Mouse (Mus musculus): ENCODE data around the gene Cul3. TPM values are rescaled to one million over a fixed set of nuclear protein-coding genes. Genes with fewer than 3 reads are reported as not detected.

Gene Cul3
- polyA plus RNA-seq, 1 experiment from 2014 or later, result 59.3 TPM

DNA sequence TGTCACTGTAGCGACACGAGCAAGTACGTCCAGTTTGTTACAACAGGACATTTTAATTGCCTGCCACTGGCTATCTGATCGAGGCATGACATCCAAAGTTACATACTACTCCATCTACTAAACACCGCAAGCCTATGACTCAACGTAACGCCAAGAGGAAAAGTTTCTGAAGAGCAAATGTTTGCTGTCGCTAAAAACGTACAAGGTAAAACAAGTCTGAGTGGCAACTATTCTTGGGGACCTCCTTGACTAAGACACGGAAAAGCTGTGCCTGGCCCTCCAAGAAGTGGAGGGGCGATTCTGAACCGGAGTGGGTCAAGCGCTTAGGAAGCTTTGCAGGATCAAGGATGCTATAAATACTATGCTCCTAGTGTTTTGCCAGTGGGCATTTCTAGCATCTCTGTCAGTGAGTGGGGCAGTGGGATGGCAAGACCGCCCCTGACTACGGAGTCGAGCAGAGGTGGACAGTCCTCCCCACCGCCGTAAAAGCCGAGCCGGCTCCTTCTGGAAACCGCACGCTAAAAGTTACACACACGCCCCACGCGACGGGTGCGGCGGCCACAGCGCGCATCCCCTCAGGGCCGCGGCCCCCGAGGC lies 757 bp downstream of the Cul3 start:
- WGBS, result under 1% methylated on average over 33 of the region's 33 CpGs
- Histone ChIP-seq H3K36me3 (ENCODE audit: insufficient read depth) (no peaks in the 10 kb centered on the region), H3K9ac (peak overlapping the region; percentile 98), H3K4me1 (ENCODE audit: insufficient read depth) (peaks cover 7% of the 10 kb centered on the region), H3K27ac (ENCODE audit: low read depth) (peak overlapping the region; percentile 98), H3K9me3 (ENCODE audit: low read depth, low read length) (no peaks in the 10 kb centered on the region), H3K4me2 (peak overlapping the region; percentile 70), H3K27me3 (ENCODE audit: insufficient read depth, low read length) (no peaks in the 10 kb centered on the region), H3K4me3 (ENCODE audit: low read depth, low read length) (peak overlapping the region; percentile 98)
- DNase-seq (peak; percentile 39), ATAC-seq (ENCODE audit: insufficient read depth) (peak; percentile 7; the same call in 1 of the 2 replicates)
- no peak for TF ChIP-seq CTCF (IDR thresholded peaks at IDR 0.05; ENCODE audit: low read depth)

DNA sequence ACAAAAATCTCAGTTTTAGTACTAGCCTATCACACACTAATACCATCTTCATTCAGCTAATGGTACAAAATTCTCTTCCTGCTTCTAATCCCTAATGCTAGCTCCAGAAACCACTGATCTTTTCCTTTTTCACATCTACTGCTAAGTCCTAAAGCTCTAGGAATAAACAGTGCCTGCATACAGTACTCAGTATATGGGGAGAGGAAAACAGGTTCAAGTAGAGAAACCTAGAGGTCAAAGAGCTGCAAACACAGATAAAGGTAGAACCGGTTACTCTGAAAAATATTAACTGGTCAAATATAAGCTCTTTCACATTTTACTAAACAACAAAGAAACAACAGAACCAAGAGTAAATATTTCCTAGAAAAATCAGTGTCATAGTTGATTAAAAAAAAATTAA lies 1.9 kb downstream of the Cul3 start:
- Histone ChIP-seq H3K4me1 (ENCODE audit: insufficient read depth) (peaks cover 7% of the 10 kb centered on the region), H3K36me3 (ENCODE audit: insufficient read depth) (no peaks in the 10 kb centered on the region), H3K9ac (peak overlapping the region; percentile 98; the same call in 1 of the 2 replicates), H3K27me3 (ENCODE audit: insufficient read depth, low read length) (no peaks in the 10 kb centered on the region), H3K9me3 (ENCODE audit: low read depth, low read length) (no peaks in the 10 kb centered on the region), H3K4me2 (peak overlapping the region; percentile 70), H3K4me3 (ENCODE audit: low read depth, low read length) (peak overlapping the region; percentile 98), H3K27ac (ENCODE audit: low read depth) (no peak overlapping the region)
- no peak for DNase-seq
- no peak for TF ChIP-seq CTCF (IDR thresholded peaks at IDR 0.05; ENCODE audit: low read depth)
- no peak for ATAC-seq (ENCODE audit: insufficient read depth)
- 5% methylated on average over 1 of the region's 1 CpGs for WGBS

DNA sequence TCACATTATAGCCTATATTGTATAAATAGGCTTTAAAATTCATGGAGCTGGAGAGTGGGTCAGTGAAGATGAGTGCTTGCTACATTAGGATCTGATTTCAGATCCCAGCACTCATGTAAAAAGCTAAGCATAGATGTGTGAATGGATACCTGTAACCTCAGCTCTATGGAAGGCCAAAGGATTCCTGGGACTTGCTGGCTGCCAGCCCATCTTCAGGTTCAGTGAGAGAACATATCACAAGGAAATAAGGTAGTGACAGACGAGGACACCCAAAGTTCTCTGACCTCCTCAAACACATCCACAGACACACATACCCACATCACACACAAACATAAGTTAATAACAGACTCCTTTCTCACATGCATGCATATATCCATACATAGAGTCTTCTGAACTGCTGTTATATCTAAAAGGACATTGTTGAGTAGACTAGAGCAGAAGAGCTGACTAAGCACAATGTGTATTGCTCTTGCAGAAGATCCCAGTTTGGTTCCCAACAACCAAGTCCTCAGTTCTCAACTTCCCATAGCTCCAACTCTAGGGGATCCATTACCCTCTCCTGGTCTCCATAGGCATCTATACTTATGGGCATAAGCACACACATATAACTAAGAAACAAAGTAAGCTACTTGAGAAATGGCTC lies 4.4 kb downstream of the Cul3 start:
- ATAC-seq (ENCODE audit: insufficient read depth) (no peak), DNase-seq (no peak)
- Histone ChIP-seq H3K9ac (no peak overlapping the region), H3K9me3 (ENCODE audit: low read depth, low read length) (no peaks in the 10 kb centered on the region), H3K4me1 (ENCODE audit: insufficient read depth) (peaks cover 11% of the 10 kb centered on the region), H3K27me3 (ENCODE audit: insufficient read depth, low read length) (no peaks in the 10 kb centered on the region), H3K4me3 (ENCODE audit: low read depth, low read length) (no peak overlapping the region), H3K4me2 (no peak overlapping the region), H3K36me3 (ENCODE audit: insufficient read depth) (no peaks in the 10 kb centered on the region), H3K27ac (ENCODE audit: low read depth) (no peak overlapping the region)
- no peak for TF ChIP-seq CTCF (IDR thresholded peaks at IDR 0.05; ENCODE audit: low read depth)
- 68% methylated on average over 1 of the region's 1 CpGs for WGBS

GRCm38 (mm10) chr1:80335118-80335517 lies 5.2 kb downstream of the Cul3 start:
- DNase-seq, result no peak
- Histone ChIP-seq H3K4me2 (no peak overlapping the region), H3K4me1 (ENCODE audit: insufficient read depth) (peaks cover 11% of the 10 kb centered on the region), H3K4me3 (ENCODE audit: low read depth, low read length) (no peak overlapping the region), H3K9me3 (ENCODE audit: low read depth, low read length) (no peaks in the 10 kb centered on the region), H3K9ac (no peak overlapping the region), H3K27ac (ENCODE audit: low read depth) (no peak overlapping the region), H3K27me3 (ENCODE audit: insufficient read depth, low read length) (no peaks in the 10 kb centered on the region), H3K36me3 (ENCODE audit: insufficient read depth) (no peaks in the 10 kb centered on the region)
- WGBS, result 95% methylated on average over 1 of the region's 1 CpGs
- no peak for TF ChIP-seq CTCF (IDR thresholded peaks at IDR 0.05; ENCODE audit: low read depth)
- ATAC-seq (ENCODE audit: insufficient read depth), result no peak

DNA sequence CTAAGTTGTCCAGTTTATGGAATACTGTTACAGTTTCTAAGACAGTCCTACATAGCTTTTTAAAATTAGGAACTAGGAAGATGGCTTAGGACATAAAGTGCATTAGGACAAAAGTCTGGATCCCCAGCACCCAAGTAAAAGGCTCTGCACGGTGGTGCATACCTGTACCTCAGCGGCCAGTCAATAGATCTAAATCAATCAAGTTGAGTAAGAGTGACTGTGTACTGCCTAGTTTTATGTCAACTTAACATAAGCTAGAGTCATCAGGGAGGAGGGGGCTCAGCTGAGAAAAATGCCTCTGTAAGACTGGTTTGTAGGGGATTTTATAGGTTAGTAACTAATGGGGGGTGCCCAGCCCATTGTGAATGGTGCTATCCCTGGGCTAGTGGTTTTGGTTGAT lies 9.3 kb downstream of the Cul3 start:
- DNase-seq (no peak), ATAC-seq (ENCODE audit: insufficient read depth) (no peak)
- Histone ChIP-seq H3K4me2 (no peak overlapping the region), H3K9ac (no peak overlapping the region), H3K4me3 (ENCODE audit: low read depth, low read length) (no peak overlapping the region), H3K36me3 (ENCODE audit: insufficient read depth) (no peaks in the 10 kb centered on the region), H3K9me3 (ENCODE audit: low read depth, low read length) (no peaks in the 10 kb centered on the region), H3K27me3 (ENCODE audit: insufficient read depth, low read length) (no peaks in the 10 kb centered on the region), H3K4me1 (ENCODE audit: insufficient read depth) (peaks cover 4% of the 10 kb centered on the region; the same call in 1 of the 2 replicates), H3K27ac (ENCODE audit: low read depth) (no peak overlapping the region)
- WGBS, result 68% methylated on average over 2 of the region's 2 CpGs
- no peak for TF ChIP-seq CTCF (IDR thresholded peaks at IDR 0.05; ENCODE audit: low read depth)

DNA sequence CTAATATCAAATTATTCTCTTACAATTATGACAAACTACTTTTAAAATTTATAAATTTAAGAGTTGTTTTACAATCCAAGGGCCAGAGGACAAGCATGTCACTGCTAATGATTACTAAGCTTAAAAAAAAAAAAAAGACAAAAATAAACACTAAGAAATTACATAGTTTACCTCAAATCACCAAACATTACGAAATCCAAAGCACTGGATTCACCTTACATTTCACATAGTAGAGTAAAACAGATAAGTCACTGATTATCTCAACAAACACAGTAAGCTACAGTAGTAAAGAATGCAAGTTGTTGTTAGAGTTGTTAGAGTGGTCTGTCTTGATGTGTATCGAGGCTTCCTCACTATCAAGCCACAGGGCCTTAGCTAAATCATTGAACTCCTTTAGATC lies 14.5 kb downstream of the Cul3 start:
- Histone ChIP-seq H3K27me3 (ENCODE audit: insufficient read depth, low read length) (no peaks in the 10 kb centered on the region), H3K27ac (ENCODE audit: low read depth) (no peak overlapping the region), H3K9ac (no peak overlapping the region), H3K9me3 (ENCODE audit: low read depth, low read length) (no peaks in the 10 kb centered on the region), H3K4me1 (ENCODE audit: insufficient read depth) (no peaks in the 10 kb centered on the region), H3K4me2 (no peak overlapping the region), H3K36me3 (ENCODE audit: insufficient read depth) (0 out of 2 replicates have a peak, but pooled peaks cover 4% of the 10 kb centered on the region), H3K4me3 (ENCODE audit: low read depth, low read length) (no peak overlapping the region)
- 84% methylated on average over 2 of the region's 2 CpGs for WGBS
- DNase-seq (no peak), ATAC-seq (ENCODE audit: insufficient read depth) (no peak)
- no peak for TF ChIP-seq CTCF (IDR thresholded peaks at IDR 0.05; ENCODE audit: low read depth)

DNA sequence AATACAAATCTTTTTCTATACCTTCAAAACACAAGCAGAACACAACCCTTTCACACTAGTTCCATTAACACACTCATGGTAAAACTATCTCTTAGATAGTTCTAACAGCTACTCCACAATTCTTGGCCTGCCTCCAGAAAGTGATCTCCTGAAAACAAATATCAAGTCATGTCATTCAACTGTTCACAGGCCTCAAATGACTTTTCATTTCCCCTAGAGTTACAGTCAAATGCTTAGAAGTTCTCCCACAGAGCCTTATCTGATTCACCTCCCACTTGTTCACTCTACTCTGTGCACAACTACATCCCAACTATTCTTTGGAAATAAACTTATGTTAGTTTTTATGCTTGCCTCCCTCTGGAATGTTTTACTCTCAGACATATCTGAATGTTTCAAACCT lies 15.9 kb downstream of the Cul3 start:
- ATAC-seq (ENCODE audit: insufficient read depth) (no peak), DNase-seq (peak; percentile 4)
- Histone ChIP-seq H3K4me1 (ENCODE audit: insufficient read depth) (no peaks in the 10 kb centered on the region), H3K27ac (ENCODE audit: low read depth) (no peak overlapping the region), H3K36me3 (ENCODE audit: insufficient read depth) (0 out of 2 replicates have a peak, but pooled peaks cover 4% of the 10 kb centered on the region), H3K4me3 (ENCODE audit: low read depth, low read length) (no peak overlapping the region), H3K4me2 (no peak overlapping the region), H3K9me3 (ENCODE audit: low read depth, low read length) (no peaks in the 10 kb centered on the region), H3K27me3 (ENCODE audit: insufficient read depth, low read length) (no peaks in the 10 kb centered on the region), H3K9ac (no peak overlapping the region)
- no peak for TF ChIP-seq CTCF (IDR thresholded peaks at IDR 0.05; ENCODE audit: low read depth)
